Mouse (Mus musculus) midbrain, embryonic 16.5 days (tissue): ENCODE results near the gene Galnt9. TPM values are rescaled to one million over a fixed set of nuclear protein-coding genes. Genes with fewer than 3 reads are reported as not detected.

Source experiments
- ATAC-seq: fragments of 200-750 bp; cut with Nextera tagmentation; 2 replicates; pipeline ENCODE4 v1.8.0; 2017; ENCODE audit warnings: moderate TSS enrichment
- H3K27ac ChIP-seq: fragments of 300-500 bp; sonication (generic); 2 replicates; pipeline ENCODE4 v1.5.1; 2014; ENCODE audit warnings: mild to moderate bottlenecking, low read length, mixed read lengths
- H3K27me3 ChIP-seq: fragments of 300-500 bp; sonication (generic); 2 replicates; pipeline ENCODE4 v1.6.1; 2014; ENCODE audit warnings: low read depth, low read length, mixed read lengths; ENCODE audit not compliant: control insufficient read depth, insufficient read depth
- H3K36me3 ChIP-seq: fragments of 300-500 bp; sonication (generic); 2 replicates; pipeline ENCODE4 v1.6.1; 2014; ENCODE audit warnings: mild to moderate bottlenecking, low read length, moderate library complexity, mixed read lengths; ENCODE audit not compliant: control insufficient read depth, insufficient read depth
- H3K4me1 ChIP-seq: fragments of 300-500 bp; sonication (generic); 2 replicates; pipeline ENCODE4 v1.6.1; 2014; ENCODE audit warnings: mild to moderate bottlenecking, low read length, mixed read lengths; ENCODE audit not compliant: control insufficient read depth, insufficient read depth
- H3K4me2 ChIP-seq: fragments of 300-500 bp; sonication (generic); 2 replicates; pipeline ENCODE4 v1.6.1; 2014; ENCODE audit warnings: mild to moderate bottlenecking, low read length, mixed read lengths
- H3K4me3 ChIP-seq: fragments of 300-500 bp; sonication (generic); 2 replicates; pipeline ENCODE4 v1.5.1; 2014; ENCODE audit warnings: low read depth, mild to moderate bottlenecking, low read length, moderate library complexity, mixed read lengths
- H3K9ac ChIP-seq: fragments of 300-500 bp; sonication (generic); 2 replicates; pipeline ENCODE4 v1.6.1; 2014; ENCODE audit warnings: low read depth, low read length, mixed read lengths
- H3K9me3 ChIP-seq: fragments of 300-500 bp; sonication (generic); replicated peaks from 2 replicates; pipeline ENCODE4 v1.6.1; 2014; ENCODE audit warnings: mild to moderate bottlenecking, low read length, mixed read lengths; ENCODE audit not compliant: control insufficient read depth, poor library complexity, severe bottlenecking
- WGBS: fragments of 180-500 bp; shearing (Covaris S2); extraction: QIAGEN DNeasy Blood & Tissue Kit; methylation state at CpG from one replicate; pipeline ENCODE4 v1.1.7; 2014; 5-methylcytosine and 5-hydroxymethylcytosine counted together
- polyA plus RNA-seq: library from polyadenylated mRNA; unstranded; fragments of >200 nt; fragmentation: Nextera tagmentation; extraction: Ambion mirVana; gene quantifications from 2 replicates; pipeline ENCODE4 v1.2.1, GENCODE M21; 2015

Gene Galnt9
- polyA plus RNA-seq, 1 experiment from 2014 or later: 23.1 TPM

DNA sequence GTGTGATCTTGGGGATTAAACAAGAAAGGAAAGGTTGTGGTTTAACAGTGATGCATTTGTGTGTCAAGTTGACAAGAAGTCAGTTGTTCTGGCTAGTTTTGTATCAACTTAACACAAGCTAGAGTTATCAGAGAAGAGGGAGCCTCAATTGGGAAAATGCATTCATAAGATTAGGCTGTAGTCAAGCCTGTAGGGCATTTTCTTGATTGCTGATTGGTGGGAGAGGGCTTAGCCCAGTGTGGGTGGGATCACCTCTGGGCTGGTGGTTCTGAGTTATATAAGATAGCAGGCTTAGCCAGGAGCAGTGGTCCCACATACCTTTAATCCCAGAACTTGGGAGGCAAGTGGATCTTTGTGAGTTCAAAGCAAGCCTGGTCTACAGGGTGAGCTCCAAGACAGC lies 102.2 kb downstream of the Galnt9 start:
- Histone ChIP-seq H3K27ac (no peak overlapping the region), H3K4me2 (no peak overlapping the region), H3K4me3 (no peak overlapping the region), H3K9me3 (0 out of 2 replicates have a peak, but pooled peaks cover 2% of the 10 kb centered on the region), H3K27me3 (no peaks in the 10 kb centered on the region), H3K9ac (no peak overlapping the region), H3K36me3 (peaks cover 23% of the 10 kb centered on the region), H3K4me1 (no peaks in the 10 kb centered on the region)
- ATAC-seq: no peak

DNA sequence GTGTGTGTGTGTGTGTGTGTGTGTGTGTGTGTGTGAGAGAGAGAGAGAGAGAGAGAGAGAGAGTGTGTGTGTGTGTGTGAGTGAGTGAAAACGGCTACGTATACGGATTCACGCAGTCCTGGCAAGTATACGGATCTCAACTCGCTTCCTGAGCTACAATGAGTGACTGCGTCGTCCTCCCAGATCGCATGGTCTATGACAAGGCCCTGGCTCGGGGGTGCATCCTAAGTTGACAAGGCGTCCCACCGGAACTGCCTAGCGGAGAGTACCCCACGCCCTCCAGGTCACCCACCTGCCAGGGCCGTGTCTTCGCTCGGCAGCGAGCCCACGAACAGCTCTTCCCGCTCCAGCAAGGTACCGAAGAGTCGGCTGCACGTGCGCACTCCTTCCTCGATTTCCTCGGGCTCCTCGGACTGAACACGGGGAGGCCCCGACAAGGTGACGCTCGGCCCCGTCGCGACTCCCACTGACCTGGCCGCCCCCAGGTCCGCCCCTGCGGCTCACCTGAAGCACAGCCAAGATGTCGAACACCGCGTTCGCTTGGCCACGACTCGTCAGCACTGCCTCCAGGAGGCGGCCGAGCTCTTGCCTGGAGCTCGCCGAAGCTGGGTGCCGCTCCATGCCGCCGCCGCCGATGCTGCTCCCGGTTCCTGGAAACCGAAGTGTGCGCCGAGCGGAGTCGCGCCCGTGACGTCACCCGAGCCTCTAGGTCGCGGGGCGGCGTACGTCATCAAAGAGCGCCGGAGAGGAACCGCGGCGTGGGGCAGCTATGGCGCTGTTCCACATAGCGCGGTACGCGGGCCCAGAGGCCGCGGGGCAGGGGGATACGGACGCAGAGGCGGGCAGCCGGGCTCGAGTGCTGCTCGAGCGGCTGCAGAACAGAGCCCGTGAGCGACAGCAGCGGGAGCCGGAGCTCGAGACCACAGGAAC lies 108.8 kb downstream of the Galnt9 start, which contains the start of the genes Noc4l and Ddx51:
Gene Noc4l, minus strand, starts transcription at position 699 of the 930 bp plus-strand sequence.
Gene Ddx51, plus strand, starts transcription at position 733 of the 930 bp plus-strand sequence.
- peak; percentile 84 for ATAC-seq
- H3K27ac ChIP-seq: peak within 1 kb of the TSS; percentile 66
- peaks cover 12% of the 10 kb centered on the region for H3K4me1 ChIP-seq
- under 1% methylated on average over 91 of the region's 91 CpGs for WGBS
- H3K4me2 ChIP-seq: peak within 1 kb of the TSS; percentile 95
- H3K4me3 ChIP-seq: peak within 1 kb of the TSS; percentile 97
- H3K36me3 ChIP-seq: peaks cover 38% of the 10 kb centered on the region
- no peaks in the 10 kb centered on the region for H3K9me3 ChIP-seq
- H3K27me3 ChIP-seq: no peaks in the 10 kb centered on the region
- H3K9ac ChIP-seq: peak within 1 kb of the TSS; percentile 91

DNA sequence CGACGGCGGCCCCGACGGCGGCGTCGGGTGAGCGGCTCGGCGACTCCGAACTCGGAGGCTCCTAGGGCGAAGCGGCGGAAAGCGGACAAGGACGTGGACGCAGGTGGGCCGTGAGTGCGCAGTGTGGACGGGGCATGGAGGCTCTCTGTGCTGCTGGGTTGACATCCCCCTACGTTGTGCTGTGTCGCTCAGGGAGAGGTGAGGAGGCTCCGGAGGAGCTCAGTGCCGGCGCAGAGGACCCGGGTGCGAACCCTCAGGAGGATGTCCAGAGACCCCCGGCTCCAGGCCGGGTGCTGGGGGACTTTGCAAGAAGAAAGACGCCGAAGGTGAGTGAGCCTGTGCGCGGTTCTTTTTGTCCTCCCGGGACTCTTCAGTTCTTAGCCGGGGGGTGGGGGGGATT lies 109.5 kb downstream of the Galnt9 start:
- peaks cover 36% of the 10 kb centered on the region for H3K36me3 ChIP-seq
- peak overlapping the region; percentile 66 for H3K27ac ChIP-seq
- ATAC-seq: peak; percentile 68
- H3K9me3 ChIP-seq: no peaks in the 10 kb centered on the region
- peak overlapping the region; percentile 95 for H3K4me2 ChIP-seq
- peak overlapping the region; percentile 91 for H3K9ac ChIP-seq
- 1% methylated on average over 35 of the region's 37 CpGs for WGBS
- peaks cover 12% of the 10 kb centered on the region for H3K4me1 ChIP-seq
- no peaks in the 10 kb centered on the region for H3K27me3 ChIP-seq
- H3K4me3 ChIP-seq: peak overlapping the region; percentile 97

DNA sequence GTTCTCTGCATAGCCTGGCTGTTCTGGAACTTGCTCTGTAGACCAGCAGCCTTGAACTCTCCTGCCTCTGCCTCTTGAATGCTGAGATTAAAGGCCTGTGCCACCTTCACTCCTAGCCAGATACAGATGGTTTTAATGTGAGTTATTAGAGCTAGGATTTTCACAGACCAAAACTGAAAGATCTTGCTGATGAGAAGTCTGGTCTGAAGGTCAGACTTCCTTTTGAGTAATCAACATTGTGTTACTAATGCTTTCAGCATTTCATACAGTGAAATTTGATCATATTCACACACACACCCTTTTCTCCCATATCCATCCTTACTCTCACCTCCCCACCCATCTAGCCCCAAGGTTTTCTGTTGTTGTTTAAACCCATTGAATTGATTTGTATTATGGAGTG lies 115.5 kb downstream of the Galnt9 start:
- Histone ChIP-seq H3K4me1 (no peaks in the 10 kb centered on the region), H3K4me2 (no peak overlapping the region), H3K9ac (no peak overlapping the region), H3K4me3 (no peak overlapping the region), H3K27ac (no peak overlapping the region), H3K27me3 (no peaks in the 10 kb centered on the region), H3K36me3 (peaks cover 38% of the 10 kb centered on the region), H3K9me3 (no peaks in the 10 kb centered on the region)
- ATAC-seq: no peak

DNA sequence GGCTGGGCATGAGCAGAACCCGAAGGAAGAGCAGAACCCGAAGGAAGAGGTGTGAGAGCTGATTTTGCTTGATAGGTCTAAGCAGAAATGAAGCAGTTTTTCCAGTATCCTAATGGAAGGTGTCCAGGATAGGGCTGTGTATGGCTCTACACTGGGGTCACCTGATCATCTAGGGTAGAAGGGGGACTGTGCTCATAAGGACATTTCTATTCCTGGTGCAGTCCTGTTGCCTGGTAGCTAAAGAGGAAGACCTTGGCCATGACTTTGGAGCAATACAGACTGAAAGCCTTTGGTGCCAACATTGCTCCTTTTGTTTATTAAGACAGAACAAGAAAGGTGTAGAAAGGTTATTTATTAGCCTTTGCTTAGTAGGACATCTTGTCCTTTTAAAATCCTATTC lies 119.9 kb downstream of the Galnt9 start:
- 89% methylated on average over 2 of the region's 2 CpGs for WGBS
- Histone ChIP-seq H3K27ac (no peak overlapping the region), H3K4me3 (no peak overlapping the region), H3K36me3 (peaks cover 40% of the 10 kb centered on the region), H3K27me3 (no peaks in the 10 kb centered on the region), H3K9ac (no peak overlapping the region), H3K4me2 (no peak overlapping the region), H3K4me1 (no peaks in the 10 kb centered on the region), H3K9me3 (no peaks in the 10 kb centered on the region)
- ATAC-seq: no peak

DNA sequence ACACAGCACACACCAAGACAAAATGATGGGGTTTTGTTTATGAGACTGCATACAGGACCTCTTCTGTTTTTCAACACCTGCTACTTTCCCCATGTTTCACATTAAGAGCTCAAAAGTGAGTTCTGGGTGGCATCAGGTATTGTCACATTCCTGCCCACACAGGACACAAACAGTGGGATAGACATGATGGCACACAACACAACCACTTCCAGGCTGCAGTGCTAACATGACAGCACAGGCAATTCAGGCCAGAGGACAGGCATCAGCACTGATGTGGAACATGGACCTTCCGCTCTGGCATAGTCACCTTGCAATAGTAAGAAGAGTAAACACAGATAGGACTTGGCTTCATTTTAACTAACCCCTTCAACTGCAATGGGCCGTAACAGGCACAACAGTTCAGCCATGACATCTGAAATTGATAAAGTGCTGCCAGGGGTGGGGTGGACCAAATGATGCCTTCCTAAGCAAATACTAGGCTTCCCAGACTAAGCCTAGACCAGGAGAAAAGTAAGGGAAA lies 120.7 kb downstream of the Galnt9 start:
- Histone ChIP-seq H3K27me3 (no peaks in the 10 kb centered on the region), H3K4me1 (no peaks in the 10 kb centered on the region), H3K36me3 (peaks cover 43% of the 10 kb centered on the region), H3K4me3 (no peak overlapping the region), H3K9me3 (no peaks in the 10 kb centered on the region), H3K27ac (no peak overlapping the region), H3K4me2 (no peak overlapping the region), H3K9ac (no peak overlapping the region)
- ATAC-seq: no peak
- WGBS: 94% methylated on average over 2 of the region's 2 CpGs

DNA sequence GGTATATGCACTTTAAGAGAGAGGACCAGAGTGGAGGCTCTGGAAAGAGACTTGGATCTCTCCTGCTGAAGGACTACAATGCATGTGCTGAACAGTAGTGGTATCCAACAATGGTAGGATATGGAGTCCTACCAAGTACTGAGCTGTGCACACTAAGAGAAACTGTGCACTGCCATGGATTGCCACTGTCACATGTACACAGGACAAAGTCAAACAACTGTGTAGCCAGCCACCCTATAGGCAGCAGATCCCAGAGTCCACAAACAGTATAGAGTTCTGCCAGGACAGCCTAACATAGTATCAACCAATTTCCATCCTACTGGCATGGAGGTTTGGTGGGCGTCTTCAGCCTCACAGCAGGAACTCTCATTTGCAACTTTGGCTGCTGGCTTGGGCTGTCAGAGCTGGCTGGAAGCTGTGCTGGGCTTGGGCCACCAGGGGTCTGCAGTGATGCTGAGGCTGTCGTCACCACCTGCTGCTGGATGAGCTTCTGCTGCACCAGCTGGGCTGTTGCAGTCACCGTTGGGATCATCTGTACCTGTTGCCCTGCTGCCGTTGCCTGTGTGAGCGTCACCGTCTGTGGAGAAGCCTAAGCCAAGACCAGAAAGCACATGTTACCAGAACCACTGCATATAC lies 121.4 kb downstream of the Galnt9 start:
- Histone ChIP-seq H3K4me2 (no peak overlapping the region), H3K4me1 (no peaks in the 10 kb centered on the region), H3K9ac (no peak overlapping the region), H3K27me3 (no peaks in the 10 kb centered on the region), H3K4me3 (no peak overlapping the region), H3K9me3 (no peaks in the 10 kb centered on the region), H3K27ac (no peak overlapping the region), H3K36me3 (peaks cover 51% of the 10 kb centered on the region)
- 69% methylated on average over 6 of the region's 6 CpGs for WGBS
- no peak for ATAC-seq
